Mouse (Mus musculus) cerebral cortex, adult 2 months (tissue): ENCODE results near the gene Emp1.

Source experiments
- WGBS: fragments of 180-500 bp; shearing (Covaris S2); methylation state at CpG from one replicate; pipeline ENCODE4 v1.1.7; 2018; 5-methylcytosine and 5-hydroxymethylcytosine counted together

Emp1 gene

GRCm38 (mm10) chr6:135364041-135364745, 1.8 kb downstream of the Emp1 start:
- 48% methylated on average over 9 of the region's 9 CpGs for WGBS

- 58% methylated on average over 6 of the region's 6 CpGs for WGBS
These were observed 2.6 kb downstream of the Emp1 start for GRCm38 (mm10) chr6:135364891-135365301.

- WGBS: 69% methylated on average over 4 of the region's 4 CpGs
These were observed 3.3 kb downstream of the Emp1 start for GRCm38 (mm10) chr6:135365614-135366013.

- 67% methylated on average over 6 of the region's 6 CpGs for WGBS
These were observed 5.9 kb downstream of the Emp1 start for GRCm38 (mm10) chr6:135368230-135368629.

- 39% methylated on average over 5 of the region's 5 CpGs for WGBS
These were observed 7.2 kb downstream of the Emp1 start for GRCm38 (mm10) chr6:135369551-135369968.

- WGBS: 79% methylated on average over 6 of the region's 6 CpGs
These were observed 8.6 kb downstream of the Emp1 start for GRCm38 (mm10) chr6:135370954-135371353.

GRCm38 (mm10) chr6:135373357-135373756, 11.0 kb downstream of the Emp1 start:
- 90% methylated on average over 8 of the region's 8 CpGs for WGBS

- WGBS: 80% methylated on average over 5 of the region's 5 CpGs
These were observed 13.5 kb downstream of the Emp1 start for GRCm38 (mm10) chr6:135375818-135376217.

GRCm38 (mm10) chr6:135376248-135376647, 13.9 kb downstream of the Emp1 start:
- 84% methylated on average over 7 of the region's 7 CpGs for WGBS

- WGBS: 22% methylated on average over 16 of the region's 16 CpGs
These were observed 15.4 kb downstream of the Emp1 start for GRCm38 (mm10) chr6:135377583-135378319.

- 66% methylated on average over 8 of the region's 8 CpGs for whole genome bisulfite sequencing
These were observed 23.6 kb downstream of the Emp1 start for GRCm38 (mm10) chr6:135385738-135386459.

- WGBS: 82% methylated on average over 1 of the region's 1 CpGs
These were observed 25.3 kb downstream of the Emp1 start for GRCm38 (mm10) chr6:135387653-135388052.

GRCm38 (mm10) chr6:135388711-135389110, 26.4 kb downstream of the Emp1 start:
- WGBS: 77% methylated on average over 8 of the region's 8 CpGs

GRCm38 (mm10) chr6:135390398-135390797, 28.1 kb downstream of the Emp1 start:
- 79% methylated on average over 3 of the region's 3 CpGs for WGBS

GRCm38 (mm10) chr6:135395375-135395774, 33.0 kb downstream of the Emp1 start:
- WGBS: 92% methylated on average over 8 of the region's 8 CpGs

- WGBS: 87% methylated on average over 4 of the region's 4 CpGs
These were observed 34.7 kb downstream of the Emp1 start for GRCm38 (mm10) chr6:135397089-135397488.

- WGBS: 96% methylated on average over 8 of the region's 8 CpGs
These were observed 35.4 kb downstream of the Emp1 start for GRCm38 (mm10) chr6:135397788-135398187.

GRCm38 (mm10) chr6:135398801-135399200, 36.5 kb downstream of the Emp1 start:
- 65% methylated on average over 5 of the region's 5 CpGs for WGBS

- 37% methylated on average over 3 of the region's 3 CpGs for WGBS
These were observed 38.0 kb downstream of the Emp1 start for GRCm38 (mm10) chr6:135400306-135400705.

- 84% methylated on average over 11 of the region's 11 CpGs for WGBS
These were observed 42.7 kb downstream of the Emp1 start for GRCm38 (mm10) chr6:135405093-135405492.

GRCm38 (mm10) chr6:135407323-135407722, 45.0 kb downstream of the Emp1 start:
- 73% methylated on average over 4 of the region's 4 CpGs for WGBS

- 90% methylated on average over 10 of the region's 10 CpGs for WGBS
These were observed 49.5 kb downstream of the Emp1 start for GRCm38 (mm10) chr6:135411712-135412319.
